Mouse (Mus musculus): ENCODE measurements around the gene Gm10799.
"Not testable (repeated sequence)": the region's sequence is repeated elsewhere in the genome, so short reads cannot be mapped to it uniquely, and the experiment has no call there.

Gene Gm10799

GRCm38 (mm10) chr2:104065526-104065925 is 2.8 kb downstream of the Gm10799 start, which contains the start of gene Gm10912:
TSS of gene Gm10912 (plus strand) at chr2:104065826.
- not testable (repeated sequence) for DNase-seq (ENCODE audit: low spot score)

GRCm38 (mm10) chr2:104064152-104064551 is 4.2 kb downstream of the Gm10799 start:
- DNase-seq (ENCODE audit: low spot score), result no peak

GRCm38 (mm10) chr2:104062665-104063064 is 5.7 kb downstream of the Gm10799 start:
- DNase-seq (ENCODE audit: low spot score), result no peak

- no peak for DNase-seq (ENCODE audit: low spot score)
Measured at GRCm38 (mm10) chr2:104060996-104061395, 7.4 kb downstream of the Gm10799 start.

- DNase-seq (ENCODE audit: low spot score), result no peak
Measured at GRCm38 (mm10) chr2:104059786-104060185, 8.6 kb downstream of the Gm10799 start.

- no peak for DNase-seq (ENCODE audit: low spot score)
Measured at GRCm38 (mm10) chr2:104058954-104059353, 9.4 kb downstream of the Gm10799 start.

GRCm38 (mm10) chr2:104058381-104058780 is 10.0 kb downstream of the Gm10799 start:
- DNase-seq (ENCODE audit: low spot score), result no peak

GRCm38 (mm10) chr2:104044479-104045080 is 23.8 kb downstream of the Gm10799 start:
- DNase-seq (ENCODE audit: low spot score), result no peak

GRCm38 (mm10) chr2:104043624-104044478 is 24.5 kb downstream of the Gm10799 start:
- DNase-seq (ENCODE audit: low spot score), result no peak

- DNase-seq (ENCODE audit: low spot score), result no peak
Measured at GRCm38 (mm10) chr2:104042766-104043165, 25.6 kb downstream of the Gm10799 start.

- DNase-seq (ENCODE audit: low spot score), result no peak
Measured at GRCm38 (mm10) chr2:104041632-104042031, 26.7 kb downstream of the Gm10799 start.

GRCm38 (mm10) chr2:104038236-104038635 is 30.1 kb downstream of the Gm10799 start:
- DNase-seq (ENCODE audit: low spot score), result no peak

- no peak for DNase-seq (ENCODE audit: low spot score)
Measured at GRCm38 (mm10) chr2:104036316-104036715, 32.0 kb downstream of the Gm10799 start.

- DNase-seq (ENCODE audit: low spot score), result no peak
Measured at GRCm38 (mm10) chr2:104035595-104035994, 32.8 kb downstream of the Gm10799 start.

GRCm38 (mm10) chr2:104034832-104035472 is 33.4 kb downstream of the Gm10799 start:
- DNase-seq (ENCODE audit: low spot score), result peak; percentile 82

- no peak for DNase-seq (ENCODE audit: low spot score)
Measured at GRCm38 (mm10) chr2:104032056-104032455, 36.3 kb downstream of the Gm10799 start.

GRCm38 (mm10) chr2:104030381-104030780 is 38.0 kb downstream of the Gm10799 start:
- no peak for DNase-seq (ENCODE audit: low spot score)

- no peak for DNase-seq (ENCODE audit: low spot score)
Measured at GRCm38 (mm10) chr2:104029074-104029473, 39.3 kb downstream of the Gm10799 start.

- DNase-seq (ENCODE audit: low spot score), result no peak
Measured at GRCm38 (mm10) chr2:104028139-104028723, 40.1 kb downstream of the Gm10799 start, which contains the start of gene 4931422A03Rik. TSS of gene 4931422A03Rik (minus strand) at chr2:104028361.

GRCm38 (mm10) chr2:104027458-104028138 is 40.8 kb downstream of the Gm10799 start, which contains the start of gene Fbxo3:
TSS of gene Fbxo3 (plus strand) at chr2:104027721.
- DNase-seq (ENCODE audit: low spot score), result peak; percentile 82

GRCm38 (mm10) chr2:104024656-104025055 is 43.7 kb downstream of the Gm10799 start:
- DNase-seq (ENCODE audit: low spot score), result no peak

GRCm38 (mm10) chr2:104023096-104023495 is 45.3 kb downstream of the Gm10799 start:
- DNase-seq (ENCODE audit: low spot score), result no peak
